Mouse (Mus musculus) liver, adult 2 months (tissue): ENCODE results near the gene Nrip2. TPM values are rescaled to one million over a fixed set of nuclear protein-coding genes. Genes with fewer than 3 reads are reported as not detected.

Experiments used
- DNase-seq: peaks from one replicate; pipeline ENCODE4 v3.0.0-alpha.2; 2011; ENCODE audit warnings: low read depth, low spot score; ENCODE audit errors: extremely low read depth
- H3K27ac ChIP-seq: fragments of 200-500 bp; replicated peaks from 2 replicates; pipeline ENCODE4 v1.5.1; 2012; ENCODE audit warnings: low read depth, mild to moderate bottlenecking, control low read depth, inconsistent platforms, low read length; ENCODE audit not compliant: insufficient read depth
- H3K27me3 ChIP-seq: fragments of 200-500 bp; 2 replicates; pipeline ENCODE4 v1.6.1; 2012; ENCODE audit warnings: mild to moderate bottlenecking, moderate library complexity, low read length, inconsistent platforms; ENCODE audit not compliant: control insufficient read depth, insufficient read depth
- H3K36me3 ChIP-seq: fragments of 200-500 bp; 2 replicates; pipeline ENCODE4 v1.6.1; 2012; ENCODE audit warnings: low read length, inconsistent platforms; ENCODE audit not compliant: control insufficient read depth, insufficient read depth
- H3K4me1 ChIP-seq: fragments of 200-500 bp; 2 replicates; pipeline ENCODE4 v1.6.1; 2011; ENCODE audit warnings: low read length; ENCODE audit not compliant: control insufficient read depth, insufficient read depth
- H3K4me3 ChIP-seq: fragments of 200-500 bp; 2 replicates; pipeline ENCODE4 v1.5.1; 2011; ENCODE audit warnings: low read depth, mild to moderate bottlenecking, control low read depth, low read length, moderate library complexity; ENCODE audit not compliant: insufficient read depth
- H3K79me2 ChIP-seq: fragments of 200-500 bp; 2 replicates; pipeline ENCODE4 v1.6.1; 2012; ENCODE audit warnings: inconsistent platforms, mild to moderate bottlenecking, low read length, moderate library complexity; ENCODE audit not compliant: control insufficient read depth, insufficient read depth
- H3K9ac ChIP-seq: fragments of 200-500 bp; 2 replicates; pipeline ENCODE4 v1.6.1; 2012; ENCODE audit warnings: low read depth, mild to moderate bottlenecking, control low read depth, inconsistent platforms, low read length
- CTCF ChIP-seq: fragments of 200-500 bp; IDR thresholded peaks from 2 replicates; pipeline ENCODE4 v1.5.1; 2011; ENCODE audit warnings: low read depth, low read length, control low read depth
- POLR2A ChIP-seq: fragments of 200-500 bp; IDR thresholded peaks from 2 replicates; pipeline ENCODE4 v1.6.1; 2011; ENCODE audit warnings: low read length, control low read depth; ENCODE audit not compliant: insufficient read depth; ENCODE audit errors: extremely low read depth
- WGBS: fragments of 180-500 bp; shearing (Covaris S2); methylation state at CpG from one replicate; pipeline ENCODE4 v1.1.7; 2018; 5-methylcytosine and 5-hydroxymethylcytosine counted together
- polyA plus RNA-seq: library from polyadenylated mRNA; depleted of rRNA; stranded (reverse); fragments of >200 nt; gene quantifications from 2 replicates; pipeline ENCODE4 v1.2.3, GENCODE M21; 2012
- total RNA-seq: library from RNA; depleted of rRNA; stranded (reverse); fragments of >200 nt; gene quantifications from 2 replicates; pipeline ENCODE4 v1.2.3, GENCODE M21; 2014

The Nrip2 gene
- total and polyA plus RNA-seq, 2 experiments: 0.09 TPM; not detected in 1

- H3K79me2 ChIP-seq: no peaks in the 10 kb centered on the region; the same call in 1 of the 2 replicates
- DNase-seq: no peak
- no peak overlapping the region for H3K9ac ChIP-seq
- no peaks in the 10 kb centered on the region for H3K36me3 ChIP-seq
- 83% methylated on average over 2 of the region's 2 CpGs for WGBS
- TF ChIP-seq POLR2A: no peak
- TF ChIP-seq CTCF: no peak
- no peak overlapping the region for H3K27ac ChIP-seq
- H3K4me1 ChIP-seq: 0 out of 2 replicates have a peak, but pooled peaks cover 1% of the 10 kb centered on the region
- no peaks in the 10 kb centered on the region for H3K27me3 ChIP-seq
- no peak overlapping the region for H3K4me3 ChIP-seq
Measured at GRCm38 (mm10) chr6:128421036-128421435, 21.9 kb downstream of the Nrip2 start.

GRCm38 (mm10) chr6:128421480-128421879 is 22.4 kb downstream of the Nrip2 start:
- 0 out of 2 replicates have a peak, but pooled peaks cover 1% of the 10 kb centered on the region for H3K4me1 ChIP-seq
- WGBS: 88% methylated on average over 3 of the region's 3 CpGs
- no peaks in the 10 kb centered on the region for H3K36me3 ChIP-seq
- TF ChIP-seq CTCF (no peak), POLR2A (no peak)
- no peak overlapping the region for H3K4me3 ChIP-seq
- no peaks in the 10 kb centered on the region; the same call in 1 of the 2 replicates for H3K79me2 ChIP-seq
- H3K9ac ChIP-seq: no peak overlapping the region
- no peak for DNase-seq
- no peaks in the 10 kb centered on the region for H3K27me3 ChIP-seq
- no peak overlapping the region for H3K27ac ChIP-seq

- no peak for DNase-seq
- no peaks in the 10 kb centered on the region for H3K27me3 ChIP-seq
- TF ChIP-seq CTCF (no peak), POLR2A (no peak)
- peak overlapping the region; percentile 18; the same call in 1 of the 2 replicates for H3K9ac ChIP-seq
- no peaks in the 10 kb centered on the region for H3K79me2 ChIP-seq
- WGBS: 37% methylated on average over 16 of the region's 16 CpGs
- H3K27ac ChIP-seq: no peak overlapping the region
- 0 out of 2 replicates have a peak, but pooled peaks cover 1% of the 10 kb centered on the region for H3K4me1 ChIP-seq
- H3K36me3 ChIP-seq: no peaks in the 10 kb centered on the region
- H3K4me3 ChIP-seq: peak overlapping the region; percentile 62
Measured at GRCm38 (mm10) chr6:128423496-128424268, 24.6 kb downstream of the Nrip2 start.

- Histone ChIP-seq H3K27ac (peak within 1 kb of the TSS; percentile 85), H3K27me3 (no peaks in the 10 kb centered on the region), H3K36me3 (no peaks in the 10 kb centered on the region), H3K4me1 (0 out of 2 replicates have a peak, but pooled peaks cover 1% of the 10 kb centered on the region), H3K9ac (peak within 1 kb of the TSS; percentile 76), H3K79me2 (no peaks in the 10 kb centered on the region), H3K4me3 (peak within 1 kb of the TSS; percentile 62)
- under 1% methylated on average over 42 of the region's 42 CpGs for WGBS
- peak; percentile 87 for DNase-seq
- peak; percentile 45 for TF ChIP-seq POLR2A
- no peak for TF ChIP-seq CTCF
Measured at GRCm38 (mm10) chr6:128424269-128425019, 25.3 kb downstream of the Nrip2 start, which contains the start of gene Itfg2. Gene Itfg2, minus strand, starts transcription at chr6:128424931.

- 27% methylated on average over 9 of the region's 9 CpGs for WGBS
- DNase-seq: no peak
- no peaks in the 10 kb centered on the region for H3K27me3 ChIP-seq
- 0 out of 2 replicates have a peak overlapping the region, but pooled peaks have one; percentile 5 for H3K27ac ChIP-seq
- 0 out of 2 replicates have a peak, but pooled peaks cover 1% of the 10 kb centered on the region for H3K4me1 ChIP-seq
- peaks cover 1% of the 10 kb centered on the region; the same call in 1 of the 2 replicates for H3K36me3 ChIP-seq
- H3K4me3 ChIP-seq: no peak overlapping the region
- no peak for TF ChIP-seq POLR2A
- no peak for TF ChIP-seq CTCF
- no peaks in the 10 kb centered on the region for H3K79me2 ChIP-seq
- no peak overlapping the region for H3K9ac ChIP-seq
Measured at GRCm38 (mm10) chr6:128425046-128425445, 25.9 kb downstream of the Nrip2 start.
